Mouse (Mus musculus): ENCODE measurements around the gene Slc7a8. TPM values are rescaled to one million over a fixed set of nuclear protein-coding genes. Genes with fewer than 3 reads are reported as not detected.

The Slc7a8 gene
- polyA plus RNA-seq, 1 experiment from 2014 or later = 4.7 TPM

DNA sequence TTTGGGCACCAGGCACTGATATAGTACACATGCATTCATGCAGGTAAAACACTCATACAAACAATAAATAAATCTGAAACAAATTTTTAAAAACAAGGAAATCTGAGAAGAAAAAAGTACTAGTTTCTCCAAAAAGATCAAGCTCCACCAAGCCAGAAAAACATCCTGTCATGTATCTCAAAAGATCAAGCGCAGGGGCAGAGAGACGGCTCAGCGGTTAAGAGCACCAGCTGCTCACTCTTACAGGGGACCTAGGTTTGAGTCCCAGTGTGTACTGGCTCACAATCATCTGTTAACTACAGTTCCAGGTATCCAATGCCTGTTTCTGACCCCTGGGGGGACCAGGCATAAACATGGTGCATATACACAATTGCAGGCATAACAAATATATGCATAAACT is 99.3 kb downstream of the Slc7a8 start:
- Histone ChIP-seq H3K4me3 (no peak overlapping the region), H3K27ac (no peak overlapping the region), H3K36me3 (peaks cover 39% of the 10 kb centered on the region), H3K4me1 (replicated peaks) (peaks cover 22% of the 10 kb centered on the region), H3K4me2 (no peak overlapping the region), H3K9ac (no peak overlapping the region), H3K9me3 (no peaks in the 10 kb centered on the region), H3K27me3 (no peaks in the 10 kb centered on the region)
- WGBS = 93% methylated on average over 3 of the region's 3 CpGs
- no peak for ATAC-seq (ENCODE audit: low FRiP score)

DNA sequence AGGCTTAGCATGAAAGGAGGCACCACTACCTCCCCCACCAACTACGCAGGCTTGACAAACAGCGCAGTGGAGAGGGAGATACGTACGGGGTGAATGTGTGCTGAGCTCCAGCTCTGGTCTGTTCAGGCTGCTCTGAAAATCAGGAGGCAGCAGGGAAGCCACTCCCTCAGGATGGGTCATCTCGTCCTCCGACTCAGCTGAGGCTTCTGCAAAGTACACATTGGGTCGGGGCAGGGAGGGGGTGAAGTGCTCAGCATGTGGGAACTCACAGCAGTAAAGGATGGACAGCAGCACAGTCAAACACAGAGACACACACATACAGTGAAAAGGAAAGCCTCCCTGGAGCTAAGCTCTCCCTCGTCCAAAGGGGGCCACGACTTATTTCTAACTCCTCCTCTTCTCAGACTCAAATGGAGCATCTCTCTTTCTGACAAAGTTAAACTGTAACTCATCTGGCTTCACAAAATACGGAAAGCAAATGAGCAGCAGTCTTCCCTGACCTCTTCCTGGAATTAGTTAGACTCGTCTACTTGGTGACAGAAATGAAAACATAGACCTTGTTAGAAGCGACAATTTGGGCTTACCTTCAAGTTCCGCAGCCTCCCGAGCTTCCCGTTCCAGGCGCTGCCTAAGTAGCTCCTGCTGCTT is 103.0 kb downstream of the Slc7a8 start:
- Histone ChIP-seq H3K4me3 (no peak overlapping the region), H3K36me3 (peaks cover 68% of the 10 kb centered on the region), H3K9me3 (no peaks in the 10 kb centered on the region), H3K9ac (no peak overlapping the region), H3K4me1 (replicated peaks) (peaks cover 7% of the 10 kb centered on the region; the same call in 1 of the 2 replicates), H3K4me2 (no peak overlapping the region), H3K27me3 (no peaks in the 10 kb centered on the region), H3K27ac (no peak overlapping the region)
- ATAC-seq (ENCODE audit: low FRiP score) = no peak
- 82% methylated on average over 16 of the region's 16 CpGs for WGBS

DNA sequence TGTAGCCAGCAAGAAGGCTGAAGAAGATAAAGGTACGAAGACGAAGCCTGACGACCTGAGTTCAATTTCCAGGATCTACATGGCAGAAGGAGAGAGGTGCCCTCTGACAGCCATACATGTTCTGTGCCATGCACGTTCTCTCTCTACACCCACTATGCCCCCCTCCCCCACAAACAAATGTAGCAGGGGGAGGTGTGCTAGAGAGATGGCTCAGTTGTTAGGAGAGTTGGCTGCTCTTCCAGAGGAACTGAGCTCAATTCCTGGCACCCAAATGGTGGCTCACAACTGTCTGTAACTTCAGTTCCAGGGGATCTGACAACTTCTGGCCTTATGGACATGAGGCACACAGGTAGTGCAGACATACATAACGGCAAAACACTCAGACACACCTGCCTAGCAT is 105.5 kb downstream of the Slc7a8 start:
- peaks cover 79% of the 10 kb centered on the region for H3K36me3 ChIP-seq
- H3K9me3 ChIP-seq = no peaks in the 10 kb centered on the region
- H3K27ac ChIP-seq = no peak overlapping the region
- WGBS = 87% methylated on average over 5 of the region's 5 CpGs
- H3K27me3 ChIP-seq = no peaks in the 10 kb centered on the region
- H3K4me1 ChIP-seq (replicated peaks) = no peaks in the 10 kb centered on the region
- H3K4me2 ChIP-seq = no peak overlapping the region
- no peak for ATAC-seq (ENCODE audit: low FRiP score)
- H3K9ac ChIP-seq = no peak overlapping the region
- no peak overlapping the region for H3K4me3 ChIP-seq

DNA sequence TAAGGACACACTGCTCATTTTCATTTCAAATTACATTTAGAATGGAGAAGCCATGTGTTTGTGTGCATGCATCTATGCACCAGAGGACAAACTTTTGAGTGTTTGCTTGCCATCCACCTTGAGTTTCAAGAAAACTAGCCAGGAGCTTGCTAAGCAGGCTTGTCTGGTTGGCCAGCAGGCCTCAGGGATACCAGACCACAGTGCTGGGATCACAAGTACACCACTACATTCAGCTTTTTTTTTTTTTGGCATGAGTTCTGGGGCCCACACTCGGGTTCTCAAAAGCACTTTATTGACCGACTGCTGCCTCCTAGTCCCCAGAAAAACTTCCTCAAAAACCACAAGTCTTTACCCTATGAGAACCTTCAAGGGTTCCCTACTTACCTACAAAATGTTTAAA is 107.4 kb downstream of the Slc7a8 start:
- H3K4me1 ChIP-seq (replicated peaks) = no peaks in the 10 kb centered on the region
- no peak for ATAC-seq (ENCODE audit: low FRiP score)
- H3K36me3 ChIP-seq = peaks cover 79% of the 10 kb centered on the region
- H3K9me3 ChIP-seq = no peaks in the 10 kb centered on the region
- H3K4me3 ChIP-seq = no peak overlapping the region
- no peak overlapping the region for H3K4me2 ChIP-seq
- no peak overlapping the region for H3K9ac ChIP-seq
- no peak overlapping the region for H3K27ac ChIP-seq
- 89% methylated on average over 2 of the region's 2 CpGs for WGBS
- no peaks in the 10 kb centered on the region for H3K27me3 ChIP-seq

Other genes starting within 250 kb of the Slc7a8 start
- gene Haus4, start 227.3 kb downstream of the Slc7a8 start, polyA plus RNA-seq (2015; fragmentation: Nextera tagmentation; extraction: Ambion mirVana) = 19.8 and 21.3 TPM in 2 replicates
- 9.8 and 10.0 TPM in 2 replicates for gene Ajuba, start 204.4 kb downstream of the Slc7a8 start, polyA plus RNA-seq (2015; fragmentation: Nextera tagmentation; extraction: Ambion mirVana)
- gene 4931414P19Rik, start 176.0 kb downstream of the Slc7a8 start, polyA plus RNA-seq (2015; fragmentation: Nextera tagmentation; extraction: Ambion mirVana) = 6.8 and 7.6 TPM in 2 replicates
- 439 and 447 TPM in 2 replicates for gene Psmb5, start 163.9 kb downstream of the Slc7a8 start, polyA plus RNA-seq (2015; fragmentation: Nextera tagmentation; extraction: Ambion mirVana)
- gene Psmb11, start 160.5 kb downstream of the Slc7a8 start, polyA plus RNA-seq (2015; fragmentation: Nextera tagmentation; extraction: Ambion mirVana) = not detected in 2 replicates
- gene Gm17606, start 141.0 kb downstream of the Slc7a8 start, polyA plus RNA-seq (2015; fragmentation: Nextera tagmentation; extraction: Ambion mirVana) = not detected in 2 replicates
- 8.6 and 9.4 TPM in 2 replicates for gene Cdh24, start 140.6 kb downstream of the Slc7a8 start, polyA plus RNA-seq (2015; fragmentation: Nextera tagmentation; extraction: Ambion mirVana)
- gene 1700123O20Rik, start 95.7 kb downstream of the Slc7a8 start, polyA plus RNA-seq (2015; fragmentation: Nextera tagmentation; extraction: Ambion mirVana) = 78.0 and 79.0 TPM in 2 replicates
- 155 and 169 TPM in 2 replicates for gene Acin1, start 95.0 kb downstream of the Slc7a8 start, polyA plus RNA-seq (2015; fragmentation: Nextera tagmentation; extraction: Ambion mirVana)
- 0.18 and 0.34 TPM in 2 replicates for gene Gm29776, start 83.1 kb downstream of the Slc7a8 start, polyA plus RNA-seq (2015; fragmentation: Nextera tagmentation; extraction: Ambion mirVana)
- gene Cebpe, start 69.8 kb downstream of the Slc7a8 start, polyA plus RNA-seq (2015; fragmentation: Nextera tagmentation; extraction: Ambion mirVana) = not detected in 2 replicates
- gene Rnf212b, start 32.2 kb upstream of the Slc7a8 start, polyA plus RNA-seq (2015; fragmentation: Nextera tagmentation; extraction: Ambion mirVana) = not detected in 2 replicates
- 10.3 and 13.8 TPM in 2 replicates for gene Homez, start 89.0 kb upstream of the Slc7a8 start, polyA plus RNA-seq (2015; fragmentation: Nextera tagmentation; extraction: Ambion mirVana)
- 1.5 and 2.4 TPM in 2 replicates for gene Ppp1r3e, start 95.6 kb upstream of the Slc7a8 start, polyA plus RNA-seq (2015; fragmentation: Nextera tagmentation; extraction: Ambion mirVana)
- 3.6 and 4.7 TPM in 2 replicates for gene Bcl2l2, start 101.4 kb upstream of the Slc7a8 start, polyA plus RNA-seq (2015; fragmentation: Nextera tagmentation; extraction: Ambion mirVana)
- 0.34 TPM in 1 of 2 replicates, not detected in the other for gene Gm20521, start 101.5 kb upstream of the Slc7a8 start, polyA plus RNA-seq (2015; fragmentation: Nextera tagmentation; extraction: Ambion mirVana)
- 165 and 167 TPM in 2 replicates for gene Pabpn1, start 110.6 kb upstream of the Slc7a8 start, polyA plus RNA-seq (2015; fragmentation: Nextera tagmentation; extraction: Ambion mirVana)
- 148 and 158 TPM in 2 replicates for gene Slc22a17, start 131.2 kb upstream of the Slc7a8 start, polyA plus RNA-seq (2015; fragmentation: Nextera tagmentation; extraction: Ambion mirVana)
- 15.4 and 15.6 TPM in 2 replicates for gene Efs, start 144.2 kb upstream of the Slc7a8 start, polyA plus RNA-seq (2015; fragmentation: Nextera tagmentation; extraction: Ambion mirVana)
- 0.38 and 0.83 TPM in 2 replicates for gene Il25, start 150.7 kb upstream of the Slc7a8 start, polyA plus RNA-seq (2015; fragmentation: Nextera tagmentation; extraction: Ambion mirVana)
- 7.0 and 7.1 TPM in 2 replicates for gene Cmtm5, start 154.3 kb upstream of the Slc7a8 start, polyA plus RNA-seq (2015; fragmentation: Nextera tagmentation; extraction: Ambion mirVana)
- gene Myh6, start 185.0 kb upstream of the Slc7a8 start, polyA plus RNA-seq (2015; fragmentation: Nextera tagmentation; extraction: Ambion mirVana) = 1.2 and 3.0 TPM in 2 replicates
- not detected in 2 replicates for gene Gm17428, start 195.0 kb upstream of the Slc7a8 start, polyA plus RNA-seq (2015; fragmentation: Nextera tagmentation; extraction: Ambion mirVana)
- 8.2 and 9.2 TPM in 2 replicates for gene Myh7, start 212.7 kb upstream of the Slc7a8 start, polyA plus RNA-seq (2015; fragmentation: Nextera tagmentation; extraction: Ambion mirVana)
- 53.4 and 53.7 TPM in 2 replicates for gene Ngdn, start 233.5 kb upstream of the Slc7a8 start, polyA plus RNA-seq (2015; fragmentation: Nextera tagmentation; extraction: Ambion mirVana)